Mouse (Mus musculus): ENCODE measurements at regions not wholly inside any gene's neighbourhood (a gene's known extent, or its start where the extent isn't known, plus 50 kb on each side); places are given as distances from the start of the nearest gene placed in this dataset.

GRCm38 (mm10) chr3:143509531-143509930 is 627.7 kb upstream of the Pkn2 start:
- Histone ChIP-seq H3K4me3 (ENCODE audit: insufficient read depth, low read depth, low read length) (no peak overlapping the region), H3K4me1 (ENCODE audit: control insufficient read depth, insufficient read depth, low read length) (no peaks in the 10 kb centered on the region), H3K79me2 (ENCODE audit: control insufficient read depth, insufficient read depth, low read length) (no peaks in the 10 kb centered on the region), H3K27me3 (ENCODE audit: control insufficient read depth, insufficient read depth, low read length) (no peaks in the 10 kb centered on the region), H3K36me3 (ENCODE audit: control insufficient read depth, insufficient read depth, low read length) (no peaks in the 10 kb centered on the region), H3K9ac (ENCODE audit: low read depth, low read length) (no peak overlapping the region), H3K27ac (replicated peaks; ENCODE audit: insufficient read depth, low read depth, low read length) (no peak overlapping the region)
- TF ChIP-seq POLR2A (IDR thresholded peaks at IDR 0.05; ENCODE audit: extremely low read depth, insufficient read depth, low read length) (no peak), CTCF (IDR thresholded peaks at IDR 0.05; ENCODE audit: low read depth, low read length) (no peak)
- DNase-seq (ENCODE audit: extremely low read depth, low read depth, low spot score) = no peak
- 53% methylated on average over 5 of the region's 5 CpGs for WGBS

GRCm38 (mm10) chr3:143508280-143508679 is 626.5 kb upstream of the Pkn2 start:
- Histone ChIP-seq H3K4me3 (ENCODE audit: insufficient read depth, low read depth, low read length) (no peak overlapping the region), H3K4me1 (ENCODE audit: control insufficient read depth, insufficient read depth, low read length) (no peaks in the 10 kb centered on the region), H3K36me3 (ENCODE audit: control insufficient read depth, insufficient read depth, low read length) (no peaks in the 10 kb centered on the region), H3K9ac (ENCODE audit: low read depth, low read length) (no peak overlapping the region), H3K27me3 (ENCODE audit: control insufficient read depth, insufficient read depth, low read length) (no peaks in the 10 kb centered on the region), H3K27ac (replicated peaks; ENCODE audit: insufficient read depth, low read depth, low read length) (no peak overlapping the region), H3K79me2 (ENCODE audit: control insufficient read depth, insufficient read depth, low read length) (no peaks in the 10 kb centered on the region)
- 64% methylated on average over 1 of the region's 1 CpGs for WGBS
- TF ChIP-seq CTCF (IDR thresholded peaks at IDR 0.05; ENCODE audit: low read depth, low read length) (no peak), POLR2A (IDR thresholded peaks at IDR 0.05; ENCODE audit: extremely low read depth, insufficient read depth, low read length) (no peak)
- DNase-seq (ENCODE audit: extremely low read depth, low read depth, low spot score) = no peak

GRCm38 (mm10) chr3:143501017-143501416 is 619.2 kb upstream of the Pkn2 start:
- WGBS = 55% methylated on average over 2 of the region's 2 CpGs
- DNase-seq (ENCODE audit: extremely low read depth, low read depth, low spot score) = no peak
- Histone ChIP-seq H3K4me3 (ENCODE audit: insufficient read depth, low read depth, low read length) (no peak overlapping the region), H3K36me3 (ENCODE audit: control insufficient read depth, insufficient read depth, low read length) (no peaks in the 10 kb centered on the region), H3K79me2 (ENCODE audit: control insufficient read depth, insufficient read depth, low read length) (no peaks in the 10 kb centered on the region), H3K27ac (replicated peaks; ENCODE audit: insufficient read depth, low read depth, low read length) (no peak overlapping the region), H3K4me1 (ENCODE audit: control insufficient read depth, insufficient read depth, low read length) (no peaks in the 10 kb centered on the region), H3K9ac (ENCODE audit: low read depth, low read length) (no peak overlapping the region), H3K27me3 (ENCODE audit: control insufficient read depth, insufficient read depth, low read length) (no peaks in the 10 kb centered on the region)
- TF ChIP-seq POLR2A (IDR thresholded peaks at IDR 0.05; ENCODE audit: extremely low read depth, insufficient read depth, low read length) (no peak), CTCF (IDR thresholded peaks at IDR 0.05; ENCODE audit: low read depth, low read length) (no peak)

- no peak for DNase-seq (ENCODE audit: extremely low read depth, low read depth, low spot score)
- H3K79me2 ChIP-seq (ENCODE audit: control insufficient read depth, insufficient read depth, low read length) = no peaks in the 10 kb centered on the region
- H3K27ac ChIP-seq (replicated peaks; ENCODE audit: insufficient read depth, low read depth, low read length) = no peak overlapping the region
- 96% methylated on average over 4 of the region's 4 CpGs for WGBS
- H3K27me3 ChIP-seq (ENCODE audit: control insufficient read depth, insufficient read depth, low read length) = no peaks in the 10 kb centered on the region
- H3K4me3 ChIP-seq (ENCODE audit: insufficient read depth, low read depth, low read length) = no peak overlapping the region
- H3K9ac ChIP-seq (ENCODE audit: low read depth, low read length) = no peak overlapping the region
- TF ChIP-seq POLR2A (IDR thresholded peaks at IDR 0.05; ENCODE audit: extremely low read depth, insufficient read depth, low read length) (no peak), CTCF (IDR thresholded peaks at IDR 0.05; ENCODE audit: low read depth, low read length) (no peak)
- H3K4me1 ChIP-seq (ENCODE audit: control insufficient read depth, insufficient read depth, low read length) = no peaks in the 10 kb centered on the region
- H3K36me3 ChIP-seq (ENCODE audit: control insufficient read depth, insufficient read depth, low read length) = no peaks in the 10 kb centered on the region
Observed at GRCm38 (mm10) chr3:143495389-143495788, 613.6 kb upstream of the Pkn2 start.

GRCm38 (mm10) chr3:143477916-143478610 is 596.3 kb upstream of the Pkn2 start:
- Histone ChIP-seq H3K36me3 (ENCODE audit: control insufficient read depth, insufficient read depth, low read length) (no peaks in the 10 kb centered on the region), H3K79me2 (ENCODE audit: control insufficient read depth, insufficient read depth, low read length) (no peaks in the 10 kb centered on the region), H3K9ac (ENCODE audit: low read depth, low read length) (no peak overlapping the region), H3K27me3 (ENCODE audit: control insufficient read depth, insufficient read depth, low read length) (no peaks in the 10 kb centered on the region), H3K4me3 (ENCODE audit: insufficient read depth, low read depth, low read length) (no peak overlapping the region), H3K4me1 (ENCODE audit: control insufficient read depth, insufficient read depth, low read length) (no peaks in the 10 kb centered on the region), H3K27ac (replicated peaks; ENCODE audit: insufficient read depth, low read depth, low read length) (no peak overlapping the region)
- no peak for TF ChIP-seq POLR2A (IDR thresholded peaks at IDR 0.05; ENCODE audit: extremely low read depth, insufficient read depth, low read length)
- no peak for TF ChIP-seq CTCF (IDR thresholded peaks at IDR 0.05; ENCODE audit: low read depth, low read length)
- 78% methylated on average over 8 of the region's 8 CpGs for WGBS
- no peak for DNase-seq (ENCODE audit: extremely low read depth, low read depth, low spot score)

- TF ChIP-seq POLR2A (IDR thresholded peaks at IDR 0.05; ENCODE audit: extremely low read depth, insufficient read depth, low read length) (no peak), CTCF (IDR thresholded peaks at IDR 0.05; ENCODE audit: low read depth, low read length) (no peak)
- no peaks in the 10 kb centered on the region for H3K27me3 ChIP-seq (ENCODE audit: control insufficient read depth, insufficient read depth, low read length)
- no peak for DNase-seq (ENCODE audit: extremely low read depth, low read depth, low spot score)
- H3K36me3 ChIP-seq (ENCODE audit: control insufficient read depth, insufficient read depth, low read length) = no peaks in the 10 kb centered on the region
- H3K27ac ChIP-seq (replicated peaks; ENCODE audit: insufficient read depth, low read depth, low read length) = no peak overlapping the region
- H3K79me2 ChIP-seq (ENCODE audit: control insufficient read depth, insufficient read depth, low read length) = no peaks in the 10 kb centered on the region
- H3K4me3 ChIP-seq (ENCODE audit: insufficient read depth, low read depth, low read length) = no peak overlapping the region
- no peak overlapping the region for H3K9ac ChIP-seq (ENCODE audit: low read depth, low read length)
- WGBS = 71% methylated on average over 5 of the region's 5 CpGs
- H3K4me1 ChIP-seq (ENCODE audit: control insufficient read depth, insufficient read depth, low read length) = no peaks in the 10 kb centered on the region
Observed at GRCm38 (mm10) chr3:143475461-143475860, 593.7 kb upstream of the Pkn2 start.

Data from liver, adult 2 months (tissue).